Mouse (Mus musculus): ENCODE measurements around the gene Triobp.
A peak's percentile ranks its signal among the peaks of the same experiment; 100 is the strongest.

Triobp gene

DNA sequence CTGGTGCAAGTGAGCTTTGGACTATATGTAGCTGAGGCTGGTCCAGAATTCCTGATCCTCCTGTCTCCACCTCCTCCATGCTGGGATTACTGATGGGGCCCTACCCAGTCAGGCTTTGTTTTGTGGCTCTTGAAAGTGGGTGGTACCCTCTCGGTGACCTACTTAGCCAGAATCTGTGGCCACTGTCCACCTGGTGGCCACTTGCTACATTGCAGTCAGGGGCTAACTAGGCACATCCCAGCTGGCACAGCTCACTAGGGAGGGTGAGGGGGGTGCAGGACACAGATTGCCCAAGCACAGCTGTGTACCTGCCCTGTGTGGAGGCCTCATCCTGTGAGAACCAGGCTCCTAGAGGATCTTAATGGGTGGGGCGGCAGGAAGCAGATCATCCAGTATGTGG lies 15.4 kb downstream of the Triobp start:
- DNase-seq (ENCODE audit: extremely low spot score) = peak; percentile 67

DNA sequence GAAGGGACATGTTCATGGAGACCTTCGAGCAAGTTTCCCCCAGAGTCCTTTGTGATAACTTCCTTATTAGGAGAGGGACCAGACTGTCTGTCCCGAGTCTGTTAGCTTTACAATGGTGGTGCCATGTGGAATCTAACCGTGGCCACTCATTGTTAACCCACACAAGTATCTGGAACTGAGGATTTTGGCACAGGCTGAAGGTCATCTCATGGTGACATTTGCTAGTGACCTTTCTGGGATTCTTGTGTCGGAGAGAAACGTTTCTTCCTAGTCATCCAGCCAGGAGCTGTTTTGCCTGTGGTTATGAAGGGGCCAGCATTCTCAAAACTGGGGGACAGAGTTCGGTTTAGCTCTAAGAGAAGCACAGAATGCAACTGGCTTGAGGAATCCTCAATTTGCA lies 24.1 kb downstream of the Triobp start:
- DNase-seq (ENCODE audit: extremely low spot score) = no peak

DNA sequence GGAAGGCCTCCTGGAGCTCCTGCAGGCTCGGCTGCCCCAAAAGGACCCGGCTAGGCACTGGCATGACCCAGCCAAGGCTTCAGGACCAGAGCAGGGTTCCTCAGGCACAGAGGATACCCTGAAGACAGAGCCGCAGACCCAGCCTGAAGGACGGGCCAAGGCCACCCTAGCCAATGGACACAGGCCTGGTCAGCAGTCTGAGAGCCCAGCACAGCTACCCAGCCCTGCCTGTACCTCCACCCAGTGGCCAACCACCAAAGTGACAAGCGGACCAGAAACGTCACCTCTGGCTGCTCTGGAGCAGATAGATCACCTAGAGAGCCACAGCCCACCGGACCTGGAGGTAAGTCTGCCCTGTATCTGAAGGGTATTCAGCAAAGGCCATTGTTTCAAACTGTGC lies 26.4 kb downstream of the Triobp start:
- DNase-seq (ENCODE audit: extremely low spot score) = peak; percentile 19

DNA sequence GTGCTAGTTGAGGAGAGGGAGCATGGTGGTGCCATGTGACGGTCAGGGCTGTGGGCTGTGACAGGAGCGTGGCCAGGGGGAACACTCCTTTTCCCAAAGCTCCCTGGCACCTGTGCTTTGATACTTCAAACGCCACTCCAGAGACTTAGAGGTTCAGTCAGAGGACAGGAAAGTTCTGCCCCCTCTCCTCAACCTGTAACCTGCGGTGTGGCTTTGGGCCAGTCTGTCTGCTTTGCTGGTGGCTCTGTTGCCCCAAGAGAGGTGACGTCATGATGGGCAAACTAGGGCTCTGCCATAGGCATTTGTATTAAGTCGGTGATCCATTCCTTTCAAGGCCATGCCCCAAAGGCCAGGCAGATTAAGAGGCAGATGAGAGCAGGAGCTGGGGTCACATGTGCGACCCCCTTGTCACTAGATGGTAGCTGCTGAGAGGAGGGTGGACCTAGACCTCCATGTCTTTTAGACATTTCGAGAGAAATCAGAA lies 30.2 kb downstream of the Triobp start:
- no peak for DNase-seq (ENCODE audit: extremely low spot score)

DNA sequence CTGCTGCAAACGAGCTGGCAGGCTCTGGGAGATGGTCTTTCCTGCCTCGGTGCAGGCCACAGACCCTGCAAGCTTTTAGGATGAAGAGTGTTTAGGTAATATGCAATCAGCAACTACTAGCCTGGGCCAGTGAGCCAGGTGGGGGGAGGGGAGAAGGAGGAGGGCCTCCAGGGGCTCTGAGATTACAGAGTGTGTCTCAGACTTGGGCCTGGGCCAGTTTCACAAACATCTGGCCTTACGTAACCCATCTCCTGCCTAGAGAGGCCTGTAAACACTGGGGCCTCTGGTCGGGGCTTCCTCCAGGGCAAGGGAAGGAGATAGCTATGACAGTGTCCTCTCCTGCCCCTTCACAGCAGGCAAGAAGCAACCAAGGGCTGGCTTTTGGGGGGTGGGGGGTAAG lies 31.4 kb downstream of the Triobp start:
- DNase-seq (ENCODE audit: extremely low spot score) = peak; percentile 48

DNA sequence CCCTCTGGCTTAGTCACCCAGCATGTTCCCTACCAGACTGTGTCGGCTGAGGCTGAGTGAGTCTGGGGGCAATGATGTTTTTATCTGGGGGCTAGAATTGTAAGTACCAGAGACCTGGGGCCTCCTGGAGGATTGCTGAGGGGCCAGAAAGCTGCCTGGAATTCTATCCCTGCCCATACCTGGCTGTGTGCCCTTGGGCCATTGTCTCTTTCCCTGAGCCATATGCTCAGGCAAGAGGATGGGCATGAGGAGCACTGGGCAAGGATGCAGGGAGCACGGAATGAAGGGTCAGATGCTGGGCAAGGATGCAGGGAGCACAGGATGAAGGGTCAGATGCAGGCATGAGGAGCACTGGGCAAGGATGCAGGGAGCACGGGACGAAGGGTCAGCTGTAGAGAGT lies 32.6 kb downstream of the Triobp start:
- no peak for DNase-seq (ENCODE audit: extremely low spot score)

DNA sequence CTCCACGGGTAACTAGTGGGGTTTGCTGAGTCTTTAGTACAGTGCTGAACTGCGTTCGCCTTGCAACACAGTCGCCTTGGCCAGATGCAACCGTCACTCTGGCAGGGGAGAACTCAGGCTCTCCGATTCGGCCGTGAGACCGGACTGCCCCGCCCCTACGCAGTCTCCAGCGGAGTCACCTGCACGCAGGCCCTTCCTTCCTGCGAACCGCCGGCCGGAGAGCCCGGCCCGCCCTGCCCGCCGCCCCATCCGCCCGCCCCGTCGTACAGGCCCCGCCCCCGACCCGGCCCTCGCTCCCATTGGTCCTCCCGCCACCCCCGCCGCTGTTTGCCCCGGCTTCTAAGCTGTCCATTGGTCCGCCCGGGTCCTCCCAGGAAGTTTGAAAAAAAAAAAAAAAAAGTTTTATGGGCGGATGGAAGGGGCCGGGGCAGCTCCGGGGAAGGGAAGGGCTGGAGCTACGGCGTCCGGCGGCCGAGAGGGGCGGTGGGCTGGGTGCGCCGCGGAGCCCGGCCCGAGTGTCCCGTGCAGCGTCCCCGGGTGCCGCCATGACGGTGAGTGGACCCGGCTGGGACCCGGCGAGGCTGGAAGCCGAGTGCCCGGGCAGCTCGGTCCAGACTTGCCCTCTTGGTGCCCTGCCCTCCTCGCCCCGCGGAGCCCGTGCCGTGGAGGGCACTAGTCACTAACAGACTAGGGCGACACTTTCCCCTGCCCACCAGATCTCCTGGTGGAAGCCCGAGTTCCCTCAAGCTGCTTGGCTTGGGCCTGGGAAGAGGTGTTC lies 35.3 kb downstream of the Triobp start:
- peak; percentile 94 for DNase-seq (ENCODE audit: extremely low spot score)

DNA sequence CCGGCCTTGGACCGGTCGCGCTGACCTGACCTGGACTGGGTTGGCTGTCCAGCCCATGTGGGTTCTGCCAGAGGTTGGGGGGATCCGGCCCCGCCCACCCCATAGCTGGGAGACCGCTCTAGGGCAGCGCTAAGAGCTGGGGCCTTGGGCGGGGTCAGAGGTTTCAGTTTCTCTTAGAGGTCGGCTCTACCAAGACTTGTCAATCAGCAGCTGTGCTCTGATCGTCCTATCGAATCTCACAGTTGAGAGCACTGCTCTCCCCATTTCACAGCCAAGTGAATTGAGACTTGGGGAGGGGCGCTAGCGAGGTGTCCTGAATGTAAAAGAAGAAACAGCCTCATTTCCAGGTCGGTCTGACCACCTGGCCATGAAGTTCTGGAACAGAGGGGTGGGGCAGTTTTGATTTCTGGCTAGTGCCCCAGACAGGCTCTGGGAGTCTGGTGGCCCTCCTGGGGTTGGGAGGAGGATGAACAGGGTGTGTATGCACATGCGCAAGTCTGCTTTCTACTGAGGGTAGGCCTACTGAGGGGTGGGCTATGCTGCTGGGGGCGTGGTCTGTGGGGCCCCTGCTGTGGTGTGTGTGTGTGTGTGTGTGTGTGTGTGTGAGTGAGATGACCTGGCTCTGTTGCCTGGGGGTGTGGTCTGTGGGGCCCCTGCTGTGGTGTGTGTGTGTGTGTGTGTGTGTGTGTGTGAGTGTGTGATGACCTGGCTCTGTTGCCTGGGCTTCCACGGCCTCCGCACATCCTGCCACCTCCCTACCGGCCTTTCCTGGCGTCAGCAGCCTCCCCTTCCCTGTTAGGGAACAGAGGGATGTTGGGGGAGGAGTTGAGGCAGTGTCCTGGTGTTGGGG lies 36.1 kb downstream of the Triobp start:
- DNase-seq (ENCODE audit: extremely low spot score) = peak; percentile 79

DNA sequence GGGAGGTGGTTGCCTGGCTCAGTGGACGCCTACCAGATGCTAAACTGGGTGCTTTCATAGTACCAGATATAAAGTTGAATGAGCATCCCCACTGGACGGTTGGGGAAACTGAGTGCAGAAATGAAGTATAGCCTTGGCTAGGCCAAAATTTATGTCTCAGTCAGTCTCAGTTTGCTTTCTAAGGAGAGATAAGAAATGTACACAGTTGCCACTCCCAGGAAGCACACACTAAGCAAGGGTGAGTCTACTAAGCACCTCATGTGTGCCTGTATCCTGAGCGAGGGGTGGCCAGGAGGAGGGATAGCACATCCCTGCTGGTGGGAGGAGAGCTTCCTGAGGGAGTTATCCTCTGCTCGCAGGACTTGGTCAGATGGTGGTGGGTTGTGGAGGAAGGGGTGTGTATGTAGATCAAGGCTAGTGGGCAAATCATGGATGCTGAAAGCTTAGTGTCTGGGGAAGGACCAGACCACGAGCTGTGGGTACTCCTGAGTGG lies 36.8 kb downstream of the Triobp start:
- DNase-seq (ENCODE audit: extremely low spot score) = no peak

DNA sequence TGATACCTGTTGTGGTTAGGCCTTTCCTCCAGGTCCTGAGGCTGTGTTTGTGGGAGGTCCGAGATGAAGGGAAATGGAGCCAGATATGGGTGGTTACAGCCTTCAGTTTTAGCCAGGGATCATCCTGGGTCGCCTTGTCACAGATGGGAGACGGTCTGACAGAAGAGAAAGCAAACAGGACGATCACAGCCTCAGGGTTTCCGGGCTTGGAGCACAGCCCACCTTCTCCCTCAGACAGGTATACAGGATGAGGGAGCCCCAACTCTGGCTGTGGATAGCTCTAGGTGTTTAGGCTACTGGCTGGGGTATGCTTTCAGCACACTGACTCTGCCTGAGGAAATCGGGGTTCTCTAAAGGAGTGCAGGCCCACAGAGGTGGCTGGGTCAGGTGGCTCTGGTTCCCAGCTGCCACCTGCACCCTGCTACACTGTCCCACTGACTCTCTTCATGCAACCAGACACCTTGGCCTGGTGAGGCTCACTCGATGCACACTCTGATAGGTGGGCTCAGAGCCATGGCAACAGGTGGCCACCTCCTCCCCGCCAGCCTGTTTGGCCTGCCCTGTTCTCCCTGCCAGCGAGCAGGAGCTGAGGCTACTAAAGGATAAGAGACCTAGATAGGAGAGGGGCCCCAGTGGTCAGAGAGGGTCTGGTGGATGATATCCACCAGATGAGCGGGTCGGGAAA lies 39.2 kb downstream of the Triobp start:
- peak; percentile 11 for DNase-seq (ENCODE audit: extremely low spot score)

DNA sequence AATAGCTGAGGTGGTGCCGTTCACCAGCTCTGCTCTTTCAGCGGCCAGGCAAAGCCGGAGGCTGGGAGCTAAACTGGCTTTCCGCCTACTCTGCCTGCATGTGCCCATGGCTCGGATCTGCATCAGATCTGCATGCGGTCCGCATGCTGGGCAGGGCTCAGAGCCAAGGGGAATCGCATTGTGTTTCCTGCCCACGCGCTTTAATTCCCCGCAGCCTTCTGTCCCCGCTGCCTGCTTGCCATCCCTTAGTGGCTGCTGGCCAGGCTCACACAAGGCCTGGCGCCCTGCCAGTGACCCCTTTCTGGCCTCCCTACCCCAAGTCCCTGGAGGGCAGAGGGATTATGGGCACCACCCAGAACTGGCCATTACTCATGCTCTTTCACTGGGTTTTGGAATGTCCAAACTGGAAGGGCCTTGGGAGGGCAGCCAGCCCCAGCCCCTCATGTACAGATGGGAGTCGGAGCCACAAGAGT lies 41.0 kb downstream of the Triobp start:
- DNase-seq (ENCODE audit: extremely low spot score) = no peak

DNA sequence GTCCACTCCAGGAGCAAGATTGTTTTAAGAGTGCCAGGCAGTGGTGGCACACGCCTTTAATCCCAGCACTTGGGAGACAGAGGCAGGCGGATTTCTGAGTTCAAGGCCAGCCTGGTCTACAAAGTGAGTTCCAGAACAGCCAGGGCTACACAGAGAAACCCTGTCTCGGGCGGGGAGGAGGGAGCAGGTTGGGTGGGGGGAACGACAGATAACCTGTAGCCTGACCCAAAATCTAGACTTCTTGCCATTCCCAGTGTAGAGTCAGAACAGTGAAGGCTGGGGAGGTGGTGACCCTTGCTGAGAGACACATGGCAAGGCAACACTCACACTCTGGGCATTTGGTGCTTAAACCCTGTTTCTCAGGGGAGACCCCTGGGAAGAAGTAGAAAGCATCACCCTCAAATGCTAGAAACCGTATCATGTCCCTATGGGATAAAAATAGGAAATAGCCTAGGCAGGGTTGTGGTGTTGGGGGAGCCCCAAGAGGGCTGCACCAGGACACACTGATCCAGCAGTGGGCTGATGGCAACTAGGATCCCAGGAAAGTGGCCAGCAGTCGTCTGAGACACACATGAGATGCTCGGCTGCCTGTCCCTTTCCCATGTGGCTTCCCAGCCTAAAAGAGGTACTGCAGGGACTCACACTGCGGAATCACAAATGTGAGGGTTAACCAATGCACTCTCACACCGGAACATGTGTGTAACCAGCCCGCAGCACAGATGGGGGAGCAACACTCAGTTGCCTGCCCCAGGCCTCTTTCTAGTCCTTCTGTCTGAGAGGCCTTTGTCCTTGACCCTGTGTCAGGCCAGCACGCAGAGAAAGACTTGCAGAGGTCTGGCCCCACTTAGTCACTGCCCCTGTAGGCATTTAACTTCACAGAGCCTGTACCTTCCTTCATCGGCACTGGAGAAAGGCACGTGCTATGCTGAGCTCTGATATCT lies 41.9 kb downstream of the Triobp start:
- no peak for DNase-seq (ENCODE audit: extremely low spot score)

DNA sequence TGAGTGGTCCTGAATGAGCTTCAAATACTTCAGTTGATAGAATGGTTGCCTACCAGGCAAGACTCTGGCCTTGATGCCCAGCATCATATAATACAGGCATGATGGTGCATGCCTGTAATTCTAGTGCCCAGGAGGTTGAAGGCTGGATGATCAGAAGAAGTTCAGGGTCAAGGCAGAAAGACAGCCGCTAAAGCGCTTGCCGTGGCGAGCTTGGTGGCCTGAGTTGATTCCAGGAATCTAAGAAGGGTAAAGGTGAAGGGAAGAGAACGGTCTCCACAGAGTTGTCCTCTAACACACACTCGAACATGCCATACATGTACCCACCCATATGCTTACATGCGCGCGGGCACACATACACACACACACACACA lies 42.6 kb downstream of the Triobp start:
- DNase-seq (ENCODE audit: extremely low spot score) = no peak

DNA sequence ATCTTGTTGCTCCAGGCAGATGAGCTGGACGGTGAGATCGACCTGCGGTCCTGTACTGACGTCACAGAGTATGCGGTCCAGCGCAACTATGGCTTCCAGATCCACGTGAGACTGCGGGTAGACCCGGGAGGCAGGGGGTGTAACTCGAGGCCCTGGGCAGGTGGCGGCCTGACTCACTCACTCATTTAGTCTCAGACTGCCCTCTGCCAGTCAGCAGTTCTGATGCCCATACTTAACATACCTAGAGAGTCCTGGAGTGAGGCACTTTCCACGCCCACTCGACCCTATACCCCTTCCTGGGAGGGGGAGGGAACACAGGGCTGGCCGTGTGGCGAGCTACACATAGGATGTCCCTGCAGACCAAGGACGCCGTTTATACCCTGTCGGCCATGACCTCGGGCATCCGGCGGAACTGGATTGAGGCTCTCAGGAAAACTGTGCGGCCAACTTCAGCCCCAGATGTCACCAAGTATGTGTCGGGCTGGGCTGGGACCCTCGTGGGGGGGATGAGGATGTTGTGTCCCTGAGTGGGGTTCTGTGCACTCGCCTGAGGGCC lies 43.5 kb downstream of the Triobp start:
- no peak for DNase-seq (ENCODE audit: extremely low spot score)

DNA sequence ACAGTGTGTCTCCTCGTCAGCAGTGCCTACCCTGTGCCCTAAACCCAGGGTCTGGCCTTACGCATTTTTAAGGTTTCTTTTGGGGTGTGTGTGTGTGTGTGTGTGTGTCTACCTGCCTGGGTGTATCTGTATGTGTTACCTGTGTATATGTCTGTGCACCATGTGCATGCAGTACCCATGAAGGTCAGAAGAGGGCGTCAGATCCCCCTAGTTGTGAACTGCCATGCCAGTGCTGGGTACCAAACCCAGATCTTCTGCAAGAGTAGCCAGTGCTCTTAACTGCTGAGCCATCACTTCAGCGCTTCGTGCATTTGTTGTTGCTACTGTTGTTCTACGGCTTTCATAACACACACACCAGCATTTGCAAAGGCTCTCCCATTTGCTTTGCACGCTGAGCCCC lies 44.7 kb downstream of the Triobp start:
- no peak for DNase-seq (ENCODE audit: extremely low spot score)

DNA sequence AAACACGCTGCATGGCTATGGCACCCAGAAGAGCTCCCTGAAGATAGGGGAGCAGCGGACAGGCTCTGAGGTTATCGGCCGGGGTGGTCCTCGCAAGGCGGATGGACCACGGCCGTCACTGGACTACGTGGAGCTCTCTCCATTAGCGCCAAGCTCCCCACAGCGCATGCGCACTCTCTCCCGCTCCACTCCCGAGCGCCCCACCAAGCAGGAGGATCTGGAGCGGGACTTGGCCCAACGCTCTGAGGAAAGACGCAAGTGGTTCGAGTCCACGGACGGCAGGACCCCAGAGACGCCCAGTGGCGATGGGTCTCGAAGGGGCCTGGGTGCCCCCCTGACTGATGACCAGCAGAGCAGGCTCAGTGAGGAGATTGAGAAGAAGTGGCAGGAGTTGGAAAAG lies 45.4 kb downstream of the Triobp start:
- DNase-seq (ENCODE audit: extremely low spot score) = no peak

DNA sequence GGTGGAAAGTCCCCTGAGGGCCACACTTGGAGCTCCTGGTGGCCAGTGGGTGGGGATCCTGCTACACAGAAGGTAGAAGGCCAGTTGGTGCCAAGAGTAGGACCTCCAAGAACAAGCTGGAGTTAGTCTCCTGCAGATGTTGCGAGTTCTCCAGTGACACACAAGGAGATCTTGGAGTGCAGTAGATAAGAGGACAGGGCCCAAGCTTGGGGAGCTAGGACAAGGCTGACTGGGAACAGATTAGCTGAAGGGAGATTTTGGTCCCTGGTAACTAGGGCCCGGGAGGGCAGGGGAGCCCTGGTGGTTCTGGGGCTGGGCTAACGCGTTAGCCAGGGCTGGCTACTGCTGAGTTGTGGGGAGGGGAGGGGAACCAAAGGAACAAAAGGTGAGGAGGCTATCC lies 48.4 kb downstream of the Triobp start:
- no peak for DNase-seq (ENCODE audit: extremely low spot score)

DNA sequence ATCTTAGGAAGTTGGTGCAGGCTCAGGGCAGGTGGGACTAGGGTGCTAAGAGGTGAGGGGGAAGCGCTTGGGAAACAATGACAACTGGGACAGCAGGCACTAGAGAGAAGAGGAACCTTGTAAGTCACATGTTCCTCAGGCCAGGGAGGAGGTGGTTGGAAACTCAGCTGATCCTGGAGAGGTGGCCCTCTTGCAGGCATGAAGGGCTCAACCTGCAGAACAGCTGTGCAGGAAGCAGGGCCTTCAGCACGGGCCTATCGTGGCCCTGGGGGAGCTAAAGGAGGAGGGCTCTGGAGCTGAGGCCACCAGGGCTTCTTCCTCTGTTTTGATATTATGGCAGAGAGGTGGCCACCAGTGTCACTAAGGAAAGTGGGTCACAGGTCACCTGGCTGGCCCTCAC lies 49.1 kb downstream of the Triobp start:
- DNase-seq (ENCODE audit: extremely low spot score) = no peak

DNA sequence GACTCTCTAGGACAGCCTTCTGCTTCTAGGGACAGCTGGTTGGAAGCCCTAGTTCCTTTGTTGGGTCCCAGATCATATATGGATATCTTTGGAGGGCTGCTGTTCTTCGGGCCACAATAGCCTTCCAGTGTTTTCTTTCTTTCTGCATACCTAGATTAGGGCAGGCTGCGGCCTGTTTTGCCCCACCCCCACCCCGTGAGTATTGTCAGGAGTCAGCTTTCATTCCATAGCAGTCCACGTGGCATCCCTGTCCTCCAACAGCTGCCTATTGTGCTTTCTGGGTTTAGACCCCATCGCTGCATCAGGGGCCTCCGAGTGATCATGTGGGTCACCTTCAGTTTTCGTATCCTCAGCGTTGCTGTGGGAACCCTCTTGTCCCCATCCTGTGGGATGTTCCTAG lies 50.8 kb downstream of the Triobp start:
- DNase-seq (ENCODE audit: extremely low spot score) = no peak

DNA sequence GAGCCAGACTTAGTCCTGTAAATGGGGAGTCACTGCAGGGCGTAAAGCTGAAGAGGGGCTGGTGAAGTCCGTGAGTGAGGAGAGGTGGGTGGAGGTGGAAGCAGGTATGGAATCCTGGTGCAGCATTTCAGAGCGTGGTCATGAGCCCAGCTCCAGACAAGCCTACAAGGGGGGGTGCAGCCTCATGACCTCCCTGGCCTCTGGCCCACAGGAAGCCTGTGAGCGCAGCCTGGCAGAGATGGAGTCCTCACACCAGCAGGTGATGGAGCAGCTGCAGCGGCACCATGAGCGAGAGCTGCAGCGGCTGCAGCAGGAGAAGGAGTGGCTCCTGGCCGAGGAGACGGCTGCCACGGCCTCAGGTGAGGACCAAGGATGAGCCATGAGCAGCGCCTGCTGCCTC lies 52.1 kb downstream of the Triobp start:
- no peak for DNase-seq (ENCODE audit: extremely low spot score)

DNA sequence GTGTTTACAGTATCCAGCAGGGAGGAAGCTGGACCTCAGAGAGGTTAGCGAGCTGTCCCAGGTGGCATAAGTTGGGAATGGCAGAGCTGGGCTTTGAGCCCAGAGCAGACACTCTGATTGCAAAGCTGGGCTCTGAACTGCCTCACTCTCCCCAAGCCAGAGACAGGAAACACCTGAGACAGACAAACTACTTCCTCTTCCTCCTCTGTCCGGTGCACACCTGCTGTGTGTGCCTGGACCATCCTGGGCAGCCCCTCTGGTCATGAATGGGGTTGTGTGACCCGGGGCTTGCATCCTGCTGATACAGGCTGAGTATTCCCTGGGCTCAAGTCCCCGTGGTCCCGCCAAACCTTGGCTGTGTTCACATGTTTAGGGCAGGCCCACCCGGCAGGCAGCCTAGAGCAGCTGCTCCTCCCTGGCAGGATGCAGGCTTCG lies 52.9 kb downstream of the Triobp start:
- no peak for DNase-seq (ENCODE audit: extremely low spot score)
